Mouse (Mus musculus) hindbrain, embryonic 11.5 days (tissue): ENCODE results near the gene Smyd3. TPM values are rescaled to one million over a fixed set of nuclear protein-coding genes. Genes with fewer than 3 reads are reported as not detected.

Experiments
- ATAC-seq: fragments of 200-750 bp; cut with Nextera tagmentation; 2 replicates; pipeline ENCODE4 v1.8.0; 2017; ENCODE audit warnings: mild to moderate bottlenecking, moderate TSS enrichment, moderate library complexity; ENCODE audit not compliant: low FRiP score
- DNase-seq: peaks from one replicate; pipeline ENCODE4 v3.0.0-alpha.2; 2015; ENCODE audit warnings: low spot score
- H3K27ac ChIP-seq: fragments of 300-500 bp; sonication (generic); 2 replicates; pipeline ENCODE4 v1.5.1; 2014; ENCODE audit warnings: mild to moderate bottlenecking, low read depth, low read length
- H3K27me3 ChIP-seq: fragments of 300-500 bp; sonication (generic); 2 replicates; pipeline ENCODE4 v1.6.1; 2014; ENCODE audit warnings: mild to moderate bottlenecking, low read length, moderate library complexity, mixed read lengths; ENCODE audit not compliant: control insufficient read depth, insufficient read depth
- H3K36me3 ChIP-seq: fragments of 300-500 bp; sonication (generic); 2 replicates; pipeline ENCODE4 v1.6.1; 2014; ENCODE audit warnings: mild to moderate bottlenecking, low read length, moderate library complexity, mixed read lengths; ENCODE audit not compliant: control insufficient read depth, insufficient read depth
- H3K4me1 ChIP-seq: fragments of 300-500 bp; sonication (generic); replicated peaks from 2 replicates; pipeline ENCODE4 v1.6.1; 2014; ENCODE audit warnings: low read length, mixed read lengths; ENCODE audit not compliant: control insufficient read depth, insufficient read depth
- H3K4me2 ChIP-seq: fragments of 300-500 bp; sonication (generic); replicated peaks from 2 replicates; pipeline ENCODE4 v1.6.1; 2014; ENCODE audit warnings: mild to moderate bottlenecking, low read depth, low read length
- H3K4me3 ChIP-seq: fragments of 300-500 bp; sonication (generic); 2 replicates; pipeline ENCODE4 v1.5.1; 2014; ENCODE audit warnings: low read depth, low read length
- H3K9ac ChIP-seq: fragments of 300-500 bp; sonication (generic); 2 replicates; pipeline ENCODE4 v1.6.1; 2014; ENCODE audit warnings: low read depth, low read length
- H3K9me3 ChIP-seq: fragments of 300-500 bp; sonication (generic); 2 replicates; pipeline ENCODE4 v1.6.1; 2016; ENCODE audit warnings: low read length; ENCODE audit not compliant: control insufficient read depth
- WGBS: fragments of 180-500 bp; shearing (Covaris S2); extraction: QIAGEN DNeasy Blood & Tissue Kit; methylation state at CpG from one replicate; pipeline ENCODE4 v1.1.7; 2014; 5-methylcytosine and 5-hydroxymethylcytosine counted together
- polyA plus RNA-seq: library from polyadenylated mRNA; unstranded; fragments of >200 nt; fragmentation: Nextera tagmentation; extraction: Ambion mirVana; gene quantifications from 2 replicates; pipeline ENCODE4 v1.2.1, GENCODE M21; 2014

Gene Smyd3
- polyA plus RNA-seq, 1 experiment from 2014 or later, result 16.9 TPM

GRCm38 (mm10) chr1:178958641-178959040, 559.2 kb downstream of the Smyd3 start:
- WGBS, result 83% methylated on average over 4 of the region's 4 CpGs
- Histone ChIP-seq H3K9ac (no peak overlapping the region), H3K9me3 (no peaks in the 10 kb centered on the region), H3K4me3 (no peak overlapping the region), H3K27me3 (no peaks in the 10 kb centered on the region), H3K36me3 (no peaks in the 10 kb centered on the region), H3K4me1 (no peaks in the 10 kb centered on the region), H3K4me2 (no peak overlapping the region), H3K27ac (no peak overlapping the region)
- ATAC-seq (no peak), DNase-seq (no peak)

DNA sequence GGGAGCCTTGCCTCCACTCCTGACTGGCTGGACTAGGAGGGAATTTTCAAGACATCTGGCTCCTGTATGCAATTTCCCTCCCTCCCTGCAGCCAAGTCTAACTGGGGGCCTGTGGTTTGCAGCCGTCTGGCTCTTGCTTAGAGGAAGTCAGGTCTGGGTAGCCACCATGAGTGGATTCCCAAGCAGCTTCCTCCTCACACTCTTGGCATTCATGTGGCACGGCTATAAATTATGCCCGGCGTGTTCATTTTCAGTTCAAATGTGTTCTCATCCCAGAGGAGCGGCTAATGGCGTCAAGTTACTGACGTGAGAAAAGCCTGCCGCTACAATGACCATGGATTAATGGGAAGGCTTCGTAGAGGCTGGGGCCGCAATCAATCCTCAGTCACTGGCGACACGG, 564.9 kb downstream of the Smyd3 start:
- Histone ChIP-seq H3K27me3 (no peaks in the 10 kb centered on the region), H3K4me1 (no peaks in the 10 kb centered on the region), H3K9ac (no peak overlapping the region), H3K9me3 (no peaks in the 10 kb centered on the region), H3K36me3 (no peaks in the 10 kb centered on the region), H3K27ac (no peak overlapping the region), H3K4me2 (no peak overlapping the region), H3K4me3 (no peak overlapping the region)
- no peak for ATAC-seq
- 65% methylated on average over 12 of the region's 12 CpGs for WGBS
- DNase-seq, result peak; percentile 25

GRCm38 (mm10) chr1:178942251-178942963, 575.4 kb downstream of the Smyd3 start:
- 0 out of 2 replicates have a peak, but pooled peaks cover under 1% of the 10 kb centered on the region for H3K4me1 ChIP-seq
- no peak overlapping the region for H3K9ac ChIP-seq
- no peaks in the 10 kb centered on the region for H3K27me3 ChIP-seq
- ATAC-seq, result peak; percentile 51
- WGBS, result 42% methylated on average over 7 of the region's 7 CpGs
- no peak overlapping the region for H3K4me3 ChIP-seq
- H3K9me3 ChIP-seq, result no peaks in the 10 kb centered on the region
- H3K36me3 ChIP-seq, result no peaks in the 10 kb centered on the region
- DNase-seq, result no peak
- no peak overlapping the region for H3K4me2 ChIP-seq
- H3K27ac ChIP-seq, result no peak overlapping the region

DNA sequence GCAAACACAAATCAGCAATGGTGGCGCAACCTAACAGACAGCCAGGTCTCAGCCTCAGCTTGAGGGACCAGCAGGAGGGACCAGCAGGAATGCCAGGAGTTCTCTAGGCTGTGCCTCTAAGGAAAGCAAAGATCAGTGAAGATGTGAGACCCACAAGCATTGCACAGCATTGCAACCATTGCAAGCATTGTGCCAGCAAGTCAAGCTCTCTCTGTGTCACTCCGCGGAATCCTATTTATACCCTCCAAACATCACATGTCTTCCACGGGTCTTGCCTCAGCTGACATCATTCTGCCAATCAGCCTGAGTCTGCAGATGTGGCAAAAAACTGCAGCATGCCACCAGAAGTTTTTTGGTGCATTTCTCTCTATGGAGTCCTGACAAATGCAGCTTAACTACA, 577.5 kb downstream of the Smyd3 start:
- no peaks in the 10 kb centered on the region for H3K27me3 ChIP-seq
- ATAC-seq, result no peak
- no peak overlapping the region for H3K4me3 ChIP-seq
- 87% methylated on average over 4 of the region's 4 CpGs for WGBS
- H3K36me3 ChIP-seq, result no peaks in the 10 kb centered on the region
- H3K9ac ChIP-seq, result no peak overlapping the region
- H3K4me1 ChIP-seq, result 0 out of 2 replicates have a peak, but pooled peaks cover 2% of the 10 kb centered on the region
- no peaks in the 10 kb centered on the region for H3K9me3 ChIP-seq
- DNase-seq, result no peak
- H3K27ac ChIP-seq, result no peak overlapping the region
- no peak overlapping the region for H3K4me2 ChIP-seq

DNA sequence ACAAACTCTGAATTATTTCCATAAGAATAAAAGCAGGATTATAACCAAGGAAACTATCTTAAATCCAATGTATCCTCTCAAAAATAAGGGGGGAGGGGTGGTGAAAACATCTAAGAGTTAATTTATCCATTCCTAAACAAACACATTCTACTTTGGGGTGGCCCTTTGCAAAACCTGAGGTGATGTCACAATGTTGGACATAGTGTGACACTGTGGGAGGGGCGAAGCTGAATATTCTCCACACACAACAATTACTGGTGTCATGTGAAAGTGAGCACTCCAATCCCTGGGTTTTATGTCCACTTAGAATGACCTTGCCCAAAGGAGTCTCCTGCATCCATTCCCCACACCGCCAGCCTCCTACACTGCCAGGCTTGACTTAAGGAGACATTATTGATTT, 580.9 kb downstream of the Smyd3 start:
- DNase-seq, result no peak
- no peak overlapping the region for H3K27ac ChIP-seq
- no peak for ATAC-seq
- H3K27me3 ChIP-seq, result no peaks in the 10 kb centered on the region
- no peak overlapping the region for H3K9ac ChIP-seq
- H3K4me1 ChIP-seq, result 0 out of 2 replicates have a peak, but pooled peaks cover 2% of the 10 kb centered on the region
- no peaks in the 10 kb centered on the region for H3K36me3 ChIP-seq
- H3K4me2 ChIP-seq, result no peak overlapping the region
- WGBS, result 83% methylated on average over 2 of the region's 2 CpGs
- no peak overlapping the region for H3K4me3 ChIP-seq
- H3K9me3 ChIP-seq, result no peaks in the 10 kb centered on the region

DNA sequence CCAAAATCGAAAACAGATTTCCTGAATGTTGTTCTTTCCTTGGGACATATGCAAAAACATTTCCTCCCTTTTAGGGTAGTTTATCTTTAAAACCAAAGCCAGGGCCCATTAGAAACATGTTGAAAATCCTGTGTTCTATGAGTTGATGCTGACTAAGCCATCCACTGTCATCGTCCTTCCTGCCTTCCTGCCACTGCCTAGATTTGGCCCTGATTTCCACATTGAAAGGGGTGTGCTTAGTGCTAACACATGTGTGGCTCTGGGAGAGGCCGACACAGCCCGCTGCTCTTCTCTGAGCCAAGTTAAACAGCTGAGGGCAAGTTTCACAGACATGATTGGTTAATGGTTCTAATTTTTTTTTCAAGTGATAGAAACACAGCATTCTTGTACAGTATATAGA, 581.4 kb downstream of the Smyd3 start:
- no peak overlapping the region for H3K4me3 ChIP-seq
- no peak overlapping the region for H3K4me2 ChIP-seq
- H3K36me3 ChIP-seq, result no peaks in the 10 kb centered on the region
- H3K4me1 ChIP-seq, result 0 out of 2 replicates have a peak, but pooled peaks cover 2% of the 10 kb centered on the region
- H3K27me3 ChIP-seq, result no peaks in the 10 kb centered on the region
- DNase-seq (no peak), ATAC-seq (no peak)
- no peaks in the 10 kb centered on the region for H3K9me3 ChIP-seq
- no peak overlapping the region for H3K27ac ChIP-seq
- WGBS, result 77% methylated on average over 4 of the region's 4 CpGs
- no peak overlapping the region for H3K9ac ChIP-seq

GRCm38 (mm10) chr1:178933953-178934637, 583.7 kb downstream of the Smyd3 start:
- DNase-seq (no peak), ATAC-seq (no peak)
- Histone ChIP-seq H3K4me3 (no peak overlapping the region), H3K27me3 (no peaks in the 10 kb centered on the region), H3K36me3 (no peaks in the 10 kb centered on the region), H3K9ac (no peak overlapping the region), H3K27ac (no peak overlapping the region), H3K9me3 (no peaks in the 10 kb centered on the region), H3K4me1 (0 out of 2 replicates have a peak, but pooled peaks cover 2% of the 10 kb centered on the region), H3K4me2 (no peak overlapping the region)
- WGBS, result 77% methylated on average over 6 of the region's 6 CpGs

- Histone ChIP-seq H3K36me3 (no peaks in the 10 kb centered on the region), H3K4me1 (no peaks in the 10 kb centered on the region), H3K27ac (no peak overlapping the region), H3K9ac (no peak overlapping the region), H3K4me2 (no peak overlapping the region), H3K27me3 (no peaks in the 10 kb centered on the region), H3K9me3 (no peaks in the 10 kb centered on the region), H3K4me3 (no peak overlapping the region)
- ATAC-seq (no peak), DNase-seq (no peak)
- 62% methylated on average over 4 of the region's 4 CpGs for WGBS
Observed at GRCm38 (mm10) chr1:178929531-178929930, 588.3 kb downstream of the Smyd3 start.
